Mouse (Mus musculus) kidney, embryonic 16.5 days (tissue): ENCODE measurements at regions not wholly inside any gene's neighbourhood (a gene's known extent, or its start where the extent isn't known, plus 50 kb on each side); places are given as distances from the start of the nearest gene placed in this dataset.

Experiments
- ATAC-seq: fragments of 200-750 bp; cut with Nextera tagmentation; 2 replicates; pipeline ENCODE4 v1.8.0; 2017; ENCODE audit warnings: moderate TSS enrichment; ENCODE audit not compliant: low FRiP score, low TSS enrichment
- H3K27ac ChIP-seq: fragments of 300-500 bp; sonication (generic); 2 replicates; pipeline ENCODE4 v1.5.1; 2014; ENCODE audit warnings: low read length
- H3K27me3 ChIP-seq: fragments of 300-500 bp; sonication (generic); 2 replicates; pipeline ENCODE4 v1.6.1; 2014; ENCODE audit warnings: low read length, control low read depth, mixed read lengths; ENCODE audit not compliant: insufficient read depth
- H3K36me3 ChIP-seq: fragments of 300-500 bp; sonication (generic); 2 replicates; pipeline ENCODE4 v1.6.1; 2014; ENCODE audit warnings: low read length, control low read depth, mixed read lengths; ENCODE audit not compliant: insufficient read depth
- H3K4me1 ChIP-seq: fragments of 300-500 bp; sonication (generic); 2 replicates; pipeline ENCODE4 v1.6.1; 2014; ENCODE audit warnings: low read length, control low read depth, mixed read lengths; ENCODE audit not compliant: insufficient read depth
- H3K4me2 ChIP-seq: fragments of 300-500 bp; sonication (generic); replicated peaks from 2 replicates; pipeline ENCODE4 v1.6.1; 2014; ENCODE audit warnings: low read depth, low read length
- H3K4me3 ChIP-seq: fragments of 300-500 bp; sonication (generic); 2 replicates; pipeline ENCODE4 v1.5.1; 2014; ENCODE audit warnings: mild to moderate bottlenecking, low read length
- H3K9ac ChIP-seq: fragments of 300-500 bp; sonication (generic); replicated peaks from 2 replicates; pipeline ENCODE4 v1.6.1; 2014; ENCODE audit warnings: low read length
- H3K9me3 ChIP-seq: fragments of 300-500 bp; sonication (generic); 2 replicates; pipeline ENCODE4 v1.6.1; 2016; ENCODE audit warnings: low read length, control low read depth
- WGBS: fragments of 180-500 bp; shearing (Covaris S2); extraction: QIAGEN DNeasy Blood & Tissue Kit; methylation state at CpG from one replicate; pipeline ENCODE4 v1.1.7; 2014; 5-methylcytosine and 5-hydroxymethylcytosine counted together

DNA sequence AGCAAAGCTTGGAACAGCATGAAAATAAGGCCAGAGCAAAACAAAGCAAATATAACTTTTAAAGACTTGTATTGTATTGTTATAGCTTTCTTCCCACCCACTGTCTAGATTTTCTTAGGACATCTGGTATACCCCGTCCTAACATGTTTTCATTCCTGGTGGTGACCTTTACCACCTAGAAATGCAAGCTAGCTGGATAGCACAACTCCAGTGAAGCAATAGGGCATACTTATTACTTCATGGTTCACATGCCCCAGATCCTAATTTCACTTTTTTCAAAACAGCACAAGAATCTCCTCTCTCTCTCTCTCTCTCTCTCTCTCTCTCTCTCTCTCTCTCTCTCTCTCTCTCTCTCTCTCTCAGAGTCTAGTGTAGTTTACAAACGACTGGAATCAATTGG is 672.5 kb downstream of the Zfp706 start:
- Histone ChIP-seq H3K4me3 (no peak overlapping the region), H3K9me3 (no peaks in the 10 kb centered on the region), H3K4me2 (no peak overlapping the region), H3K36me3 (no peaks in the 10 kb centered on the region), H3K27me3 (no peaks in the 10 kb centered on the region), H3K4me1 (no peaks in the 10 kb centered on the region), H3K9ac (no peak overlapping the region), H3K27ac (no peak overlapping the region)
- ATAC-seq: no peak
- WGBS: 72% methylated on average over 2 of the region's 2 CpGs

DNA sequence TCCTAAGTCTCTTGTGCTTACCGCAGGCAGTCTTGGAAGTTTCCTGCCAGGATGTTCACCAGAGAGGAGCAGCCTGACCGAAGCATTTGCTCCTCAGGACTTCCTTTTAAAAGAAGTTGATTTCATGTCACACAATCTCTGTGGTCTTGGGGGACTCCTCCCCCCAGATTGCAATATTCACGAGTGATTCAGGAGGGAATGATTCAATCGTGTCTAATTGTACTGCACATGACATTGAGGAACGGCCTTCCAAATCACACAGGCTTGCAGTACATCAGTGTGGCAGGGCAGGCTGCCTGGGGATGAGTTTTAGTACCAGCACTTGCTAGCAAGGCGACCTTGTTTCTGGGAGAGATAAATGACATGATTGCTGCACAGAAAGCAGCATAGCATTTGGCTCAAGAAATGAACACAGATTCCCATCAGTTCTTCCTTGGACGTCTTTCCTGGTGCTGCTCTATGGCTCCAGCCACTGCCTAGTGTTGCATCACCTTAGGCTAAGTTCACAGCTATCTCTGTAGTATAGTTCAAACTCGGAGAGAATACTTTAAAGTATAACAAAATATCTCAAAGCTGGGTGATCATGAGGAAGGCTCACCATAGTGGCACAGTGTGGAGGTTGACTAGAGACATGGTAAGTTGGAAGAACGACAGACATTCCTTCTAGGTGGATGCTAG is 673.0 kb downstream of the Zfp706 start:
- H3K36me3 ChIP-seq: no peaks in the 10 kb centered on the region
- no peak overlapping the region for H3K9ac ChIP-seq
- no peak overlapping the region for H3K4me2 ChIP-seq
- no peak overlapping the region for H3K4me3 ChIP-seq
- WGBS: 80% methylated on average over 9 of the region's 9 CpGs
- H3K9me3 ChIP-seq: no peaks in the 10 kb centered on the region
- H3K4me1 ChIP-seq: no peaks in the 10 kb centered on the region
- no peaks in the 10 kb centered on the region for H3K27me3 ChIP-seq
- ATAC-seq: no peak
- H3K27ac ChIP-seq: no peak overlapping the region

DNA sequence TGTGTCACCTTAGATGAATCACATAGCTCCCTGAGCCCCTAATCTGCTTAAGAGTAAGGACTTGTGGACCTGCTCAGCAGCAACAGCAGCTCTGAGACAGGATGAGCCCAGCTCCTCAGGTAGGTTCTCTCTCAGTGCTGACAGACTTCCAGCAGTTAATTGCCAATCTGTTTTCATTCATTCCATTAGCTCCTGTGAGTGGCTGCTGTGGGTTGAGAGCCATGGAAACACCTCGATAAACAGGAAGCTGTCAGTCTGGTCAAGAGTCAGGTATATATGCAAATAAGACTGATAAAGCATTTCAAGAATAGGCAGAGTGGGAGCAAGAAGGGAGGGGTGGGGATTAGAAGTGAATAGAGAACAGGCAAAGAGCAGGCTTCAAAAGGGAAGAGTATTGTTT is 673.7 kb downstream of the Zfp706 start:
- no peak overlapping the region for H3K9ac ChIP-seq
- H3K4me3 ChIP-seq: no peak overlapping the region
- ATAC-seq: no peak
- H3K27ac ChIP-seq: no peak overlapping the region; the same call in 1 of the 2 replicates
- H3K4me1 ChIP-seq: no peaks in the 10 kb centered on the region
- H3K4me2 ChIP-seq: no peak overlapping the region
- no peaks in the 10 kb centered on the region for H3K36me3 ChIP-seq
- H3K9me3 ChIP-seq: no peaks in the 10 kb centered on the region
- 71% methylated on average over 1 of the region's 1 CpGs for WGBS
- no peaks in the 10 kb centered on the region for H3K27me3 ChIP-seq

DNA sequence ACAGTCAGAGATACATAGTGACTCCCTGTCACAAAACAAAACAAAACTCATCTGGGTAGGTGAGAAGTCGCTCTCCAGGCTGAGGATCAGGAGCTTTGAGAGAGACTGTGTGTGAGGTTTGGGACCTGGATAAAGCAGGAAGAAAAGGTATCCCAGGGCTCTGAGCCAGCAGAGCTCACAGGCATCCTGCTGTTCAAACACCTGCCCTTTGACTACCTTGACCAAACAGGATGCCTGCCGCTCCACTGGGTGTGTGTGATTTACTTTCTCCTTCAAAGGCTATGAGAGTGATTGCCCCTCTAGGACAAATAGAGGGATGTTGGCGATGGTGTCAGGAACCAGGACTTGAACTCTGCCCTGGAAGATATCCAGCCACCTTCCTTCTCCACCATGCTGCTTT is 674.3 kb downstream of the Zfp706 start:
- no peak for ATAC-seq
- no peaks in the 10 kb centered on the region for H3K36me3 ChIP-seq
- 62% methylated on average over 3 of the region's 3 CpGs for WGBS
- no peak overlapping the region for H3K9ac ChIP-seq
- no peaks in the 10 kb centered on the region for H3K4me1 ChIP-seq
- no peak overlapping the region for H3K27ac ChIP-seq
- H3K9me3 ChIP-seq: no peaks in the 10 kb centered on the region
- no peaks in the 10 kb centered on the region for H3K27me3 ChIP-seq
- no peak overlapping the region for H3K4me2 ChIP-seq
- H3K4me3 ChIP-seq: no peak overlapping the region
